Mouse (Mus musculus) liver, embryonic 15.5 days (tissue): ENCODE measurements around the gene Robo2. TPM values are rescaled to one million over a fixed set of nuclear protein-coding genes. Genes with fewer than 3 reads are reported as not detected.

Experiments
- ATAC-seq: fragments of 200-750 bp; cut with Nextera tagmentation; 2 replicates; pipeline ENCODE4 v1.8.0; 2017; ENCODE audit warnings: moderate number of reproducible peaks, mild to moderate bottlenecking, moderate library complexity; ENCODE audit not compliant: insufficient read depth
- H3K27ac ChIP-seq: fragments of 300-500 bp; sonication (generic); replicated peaks from 2 replicates; pipeline ENCODE4 v1.5.1; 2015; ENCODE audit warnings: mild to moderate bottlenecking, inconsistent platforms
- H3K27me3 ChIP-seq: fragments of 300-500 bp; sonication (generic); 2 replicates; pipeline ENCODE4 v1.6.1; 2015; ENCODE audit warnings: mild to moderate bottlenecking, inconsistent platforms
- H3K36me3 ChIP-seq: fragments of 300-500 bp; sonication (generic); replicated peaks from 2 replicates; pipeline ENCODE4 v1.6.1; 2015; ENCODE audit warnings: moderate library complexity, mild to moderate bottlenecking, inconsistent platforms
- H3K4me1 ChIP-seq: fragments of 300-500 bp; sonication (generic); replicated peaks from 2 replicates; pipeline ENCODE4 v1.6.1; 2015; ENCODE audit warnings: inconsistent platforms
- H3K4me2 ChIP-seq: fragments of 300-500 bp; sonication (generic); 2 replicates; pipeline ENCODE4 v1.6.1; 2015; ENCODE audit warnings: moderate library complexity, mild to moderate bottlenecking, inconsistent platforms
- H3K4me3 ChIP-seq: fragments of 300-500 bp; sonication (generic); replicated peaks from 2 replicates; pipeline ENCODE4 v1.5.1; 2015; ENCODE audit warnings: mild to moderate bottlenecking, inconsistent platforms
- H3K9ac ChIP-seq: fragments of 300-500 bp; sonication (generic); 2 replicates; pipeline ENCODE4 v1.6.1; 2015; ENCODE audit warnings: moderate library complexity, mild to moderate bottlenecking, inconsistent platforms
- H3K9me3 ChIP-seq: fragments of 300-500 bp; sonication (generic); replicated peaks from 2 replicates; pipeline ENCODE4 v1.6.1; 2016; ENCODE audit warnings: inconsistent platforms
- WGBS: fragments of 180-500 bp; shearing (Covaris S2); methylation state at CpG from one replicate; pipeline ENCODE4 v1.1.7; 2015; ENCODE audit warnings: mixed read lengths; ENCODE audit not compliant: insufficient replicate concordance; 5-methylcytosine and 5-hydroxymethylcytosine counted together
- polyA plus RNA-seq: library from polyadenylated mRNA; unstranded; fragments of >200 nt; fragmentation: Nextera tagmentation; extraction: Ambion mirVana; gene quantifications from 2 replicates; pipeline ENCODE4 v1.2.1, GENCODE M21; 2015

The Robo2 gene
- polyA plus RNA-seq, 1 experiment from 2014 or later: 2.8 TPM

DNA sequence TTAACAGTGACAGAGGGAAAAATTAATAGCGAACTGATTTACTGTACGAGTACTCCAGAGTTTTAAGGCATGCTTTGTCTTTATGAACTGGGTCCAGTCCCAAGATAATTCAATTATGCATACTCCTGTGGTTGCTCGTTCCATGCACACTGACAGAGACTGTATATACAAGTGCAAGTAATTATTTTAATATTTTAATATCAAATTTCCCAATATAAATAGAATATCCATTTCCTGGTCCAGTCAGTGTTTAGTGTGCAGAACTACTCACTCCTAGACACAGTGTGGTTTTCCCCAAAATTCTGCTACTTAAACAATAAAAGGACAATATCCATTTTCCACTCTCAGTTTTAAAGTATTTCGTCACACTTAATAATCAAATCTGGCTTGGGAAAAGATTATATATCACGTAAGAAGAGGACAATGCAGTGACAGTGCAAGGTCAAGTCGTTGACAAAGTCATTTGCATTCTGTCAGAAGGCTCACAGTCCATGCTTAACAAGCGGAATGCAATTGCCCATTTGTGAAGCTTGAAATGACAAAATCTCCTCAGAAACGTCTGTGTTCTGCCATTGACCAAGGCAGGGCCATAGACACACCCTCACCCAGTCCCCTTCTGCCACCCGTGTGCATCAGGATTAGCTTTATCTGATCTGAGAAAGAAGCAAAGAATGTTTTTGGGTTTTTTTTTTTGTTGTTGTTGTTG lies 89.8 kb downstream of the Robo2 start:
- no peak overlapping the region for H3K9ac ChIP-seq
- H3K36me3 ChIP-seq: no peaks in the 10 kb centered on the region
- ATAC-seq: no peak
- no peaks in the 10 kb centered on the region for H3K27me3 ChIP-seq
- no peaks in the 10 kb centered on the region for H3K4me1 ChIP-seq
- H3K4me3 ChIP-seq: no peak overlapping the region
- H3K4me2 ChIP-seq: no peak overlapping the region
- H3K9me3 ChIP-seq: no peaks in the 10 kb centered on the region
- 53% methylated on average over 9 of the region's 9 CpGs for WGBS
- no peak overlapping the region for H3K27ac ChIP-seq

DNA sequence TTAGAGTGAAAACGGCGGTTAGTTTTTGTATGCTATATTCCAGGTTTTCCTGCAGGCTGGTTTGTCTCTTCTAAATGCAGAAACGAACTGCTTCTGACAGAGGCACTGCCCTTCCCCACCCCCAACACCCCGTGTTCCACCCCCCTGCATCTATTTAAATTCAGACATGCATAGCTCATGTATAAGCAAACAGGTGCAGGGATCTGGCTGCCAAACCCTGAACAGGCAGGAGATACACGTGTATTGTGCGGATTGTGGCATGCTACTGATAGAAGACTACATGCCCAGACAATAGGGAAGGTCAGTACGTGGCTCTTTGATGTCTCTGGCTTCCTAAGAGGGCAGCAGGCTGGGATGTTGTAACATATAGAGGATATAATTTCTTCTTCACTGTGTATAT lies 95.5 kb downstream of the Robo2 start:
- H3K9me3 ChIP-seq: no peaks in the 10 kb centered on the region
- no peak overlapping the region for H3K27ac ChIP-seq
- no peak overlapping the region for H3K4me2 ChIP-seq
- H3K4me1 ChIP-seq: no peaks in the 10 kb centered on the region
- no peak overlapping the region for H3K9ac ChIP-seq
- WGBS: 47% methylated on average over 7 of the region's 7 CpGs
- H3K36me3 ChIP-seq: no peaks in the 10 kb centered on the region
- no peak overlapping the region for H3K4me3 ChIP-seq
- ATAC-seq: no peak
- no peaks in the 10 kb centered on the region for H3K27me3 ChIP-seq

- WGBS: 50% methylated on average over 4 of the region's 4 CpGs
These were observed 98.4 kb downstream of the Robo2 start for GRCm38 (mm10) chr16:74313222-74313621.

DNA sequence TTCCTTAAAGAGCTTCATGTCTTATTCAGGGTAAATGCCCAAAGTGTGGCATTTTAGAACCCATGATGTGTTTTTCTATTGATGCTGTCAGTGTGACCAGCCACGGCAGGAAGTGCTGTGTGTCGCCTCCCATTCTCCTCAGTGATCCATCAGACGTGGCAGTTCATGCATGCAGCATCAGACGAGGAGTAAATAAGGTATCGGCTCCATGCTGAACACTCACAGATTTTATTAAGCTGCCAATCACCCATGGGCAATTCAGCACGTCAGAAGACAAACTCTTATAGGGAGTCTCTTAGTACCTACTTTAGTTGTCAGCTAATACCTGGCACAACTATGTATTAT lies 104.1 kb downstream of the Robo2 start:
- Histone ChIP-seq H3K4me2 (no peak overlapping the region), H3K27me3 (no peaks in the 10 kb centered on the region), H3K27ac (no peak overlapping the region), H3K4me1 (no peaks in the 10 kb centered on the region), H3K9ac (no peak overlapping the region), H3K9me3 (no peaks in the 10 kb centered on the region), H3K36me3 (no peaks in the 10 kb centered on the region), H3K4me3 (no peak overlapping the region)
- no peak for ATAC-seq
- WGBS: 44% methylated on average over 6 of the region's 6 CpGs

More at GRCm38 (mm10) chr16:74313222-74313621, 98.4 kb downstream of the Robo2 start:
- no peaks in the 10 kb centered on the region for H3K9me3 ChIP-seq
- H3K27me3 ChIP-seq: no peaks in the 10 kb centered on the region
- no peak overlapping the region for H3K4me2 ChIP-seq
- ATAC-seq: no peak
- H3K36me3 ChIP-seq: no peaks in the 10 kb centered on the region
- no peak overlapping the region for H3K9ac ChIP-seq
- H3K27ac ChIP-seq: no peak overlapping the region
- no peak overlapping the region for H3K4me3 ChIP-seq
- no peaks in the 10 kb centered on the region for H3K4me1 ChIP-seq

DNA sequence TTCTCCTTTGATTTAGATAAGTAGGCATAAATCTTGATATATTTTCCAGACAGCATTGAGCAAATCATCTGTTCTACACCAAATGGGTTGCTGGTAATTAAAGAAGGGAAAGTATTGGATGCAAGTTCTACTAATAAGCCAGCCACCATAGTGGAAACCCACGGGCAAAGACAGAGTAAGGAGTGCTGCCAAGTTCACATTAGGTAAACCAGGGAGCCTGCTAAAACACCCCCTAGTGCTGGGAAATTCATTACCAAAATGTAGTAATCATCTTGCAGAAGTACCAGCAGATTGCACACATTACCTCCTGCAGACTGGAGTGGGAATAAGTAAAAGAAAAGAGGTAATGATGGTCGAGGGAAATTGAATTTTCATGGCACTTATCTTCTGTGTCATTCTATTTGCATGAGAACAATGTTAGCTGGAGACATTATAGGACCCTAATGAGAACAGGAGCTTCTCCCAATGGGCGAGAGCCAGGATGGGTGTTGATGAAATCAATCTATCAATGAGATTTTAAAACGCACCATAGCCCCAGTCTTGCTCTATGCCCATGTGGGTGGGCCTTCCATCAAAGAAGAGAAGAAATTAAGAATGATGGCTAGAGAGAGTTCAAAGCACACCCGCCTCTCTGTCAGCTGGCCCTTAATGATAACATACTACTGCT lies 104.6 kb downstream of the Robo2 start:
- 58% methylated on average over 5 of the region's 5 CpGs for WGBS

DNA sequence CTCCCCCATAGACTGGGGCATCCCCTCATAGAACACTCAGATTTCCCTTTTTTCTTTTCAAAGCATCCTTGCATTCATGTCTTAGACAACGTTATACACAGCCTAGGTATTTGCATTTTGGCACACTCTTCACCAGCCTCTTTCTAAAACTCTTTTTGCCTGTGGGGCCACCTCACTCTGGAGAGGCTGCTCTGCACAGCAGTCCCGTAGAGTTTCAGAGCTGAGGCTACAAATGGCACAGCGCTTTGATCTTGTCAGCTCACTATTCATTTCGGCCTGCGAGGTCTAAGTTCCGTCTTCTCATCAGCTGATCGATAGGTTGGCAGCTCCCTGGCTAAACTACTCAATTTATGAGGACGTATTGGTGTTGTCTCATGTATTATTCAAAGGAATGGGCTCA lies 123.7 kb downstream of the Robo2 start:
- no peaks in the 10 kb centered on the region for H3K36me3 ChIP-seq
- WGBS: 76% methylated on average over 8 of the region's 8 CpGs
- H3K4me3 ChIP-seq: no peak overlapping the region
- H3K9ac ChIP-seq: no peak overlapping the region
- H3K4me2 ChIP-seq: no peak overlapping the region
- no peak for ATAC-seq
- no peaks in the 10 kb centered on the region for H3K27me3 ChIP-seq
- no peaks in the 10 kb centered on the region for H3K9me3 ChIP-seq
- no peak overlapping the region for H3K27ac ChIP-seq
- no peaks in the 10 kb centered on the region for H3K4me1 ChIP-seq

More for the DNA sequence above, 104.6 kb downstream of the Robo2 start:
- Histone ChIP-seq H3K4me1 (no peaks in the 10 kb centered on the region), H3K36me3 (no peaks in the 10 kb centered on the region), H3K4me3 (no peak overlapping the region), H3K27me3 (no peaks in the 10 kb centered on the region), H3K4me2 (no peak overlapping the region), H3K27ac (no peak overlapping the region), H3K9ac (no peak overlapping the region), H3K9me3 (no peaks in the 10 kb centered on the region)
- no peak for ATAC-seq

GRCm38 (mm10) chr16:74282549-74282948 lies 129.1 kb downstream of the Robo2 start:
- Histone ChIP-seq H3K9me3 (no peaks in the 10 kb centered on the region), H3K4me3 (no peak overlapping the region), H3K4me1 (no peaks in the 10 kb centered on the region), H3K27ac (no peak overlapping the region), H3K9ac (no peak overlapping the region), H3K27me3 (no peaks in the 10 kb centered on the region), H3K4me2 (no peak overlapping the region), H3K36me3 (no peaks in the 10 kb centered on the region)
- no peak for ATAC-seq
- 58% methylated on average over 6 of the region's 6 CpGs for WGBS

DNA sequence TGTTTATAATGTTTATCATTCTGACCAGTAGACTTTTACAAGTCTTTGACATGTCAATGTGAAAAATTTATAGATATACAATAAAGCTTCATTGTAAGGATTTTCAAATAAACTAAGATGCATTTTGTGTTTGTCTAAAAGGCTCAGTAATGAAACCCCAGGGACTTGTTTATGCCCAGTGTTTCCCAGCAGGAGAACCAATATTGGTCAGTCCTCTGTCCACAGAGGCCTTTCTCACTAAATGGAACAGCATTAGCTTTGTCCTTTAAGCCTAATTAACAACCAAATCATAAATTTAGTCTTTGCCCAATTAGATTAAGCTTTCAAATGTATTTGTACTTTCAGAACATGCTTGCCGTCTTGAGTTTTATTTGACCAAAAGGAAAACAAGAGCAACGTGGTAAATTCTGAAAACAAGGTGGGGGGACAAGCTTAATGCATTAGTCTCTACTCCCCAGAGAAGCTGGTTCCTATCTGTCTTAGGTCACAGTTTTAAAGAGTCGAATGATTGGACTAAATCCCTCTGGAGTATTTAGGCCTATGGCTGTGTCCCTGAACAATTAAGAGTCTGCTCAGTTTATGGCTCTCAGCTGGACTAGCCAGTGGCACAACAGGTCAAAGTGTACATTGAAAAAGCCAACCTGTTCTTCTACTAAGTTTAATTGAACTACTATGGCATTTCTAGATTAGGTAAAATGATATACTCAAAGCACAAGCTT lies 134.6 kb downstream of the Robo2 start:
- Histone ChIP-seq H3K9me3 (no peaks in the 10 kb centered on the region), H3K27ac (no peak overlapping the region), H3K4me1 (no peaks in the 10 kb centered on the region), H3K36me3 (no peaks in the 10 kb centered on the region), H3K27me3 (no peaks in the 10 kb centered on the region), H3K4me3 (no peak overlapping the region), H3K9ac (no peak overlapping the region), H3K4me2 (no peak overlapping the region)
- no peak for ATAC-seq
- WGBS: 46% methylated on average over 3 of the region's 3 CpGs

GRCm38 (mm10) chr16:74274596-74274995 lies 137.0 kb downstream of the Robo2 start:
- H3K9ac ChIP-seq: no peak overlapping the region
- no peak for ATAC-seq
- no peaks in the 10 kb centered on the region for H3K36me3 ChIP-seq
- H3K9me3 ChIP-seq: no peaks in the 10 kb centered on the region
- 78% methylated on average over 1 of the region's 1 CpGs for WGBS
- H3K27me3 ChIP-seq: no peaks in the 10 kb centered on the region
- H3K4me3 ChIP-seq: no peak overlapping the region
- no peaks in the 10 kb centered on the region for H3K4me1 ChIP-seq
- H3K4me2 ChIP-seq: no peak overlapping the region
- no peak overlapping the region for H3K27ac ChIP-seq

DNA sequence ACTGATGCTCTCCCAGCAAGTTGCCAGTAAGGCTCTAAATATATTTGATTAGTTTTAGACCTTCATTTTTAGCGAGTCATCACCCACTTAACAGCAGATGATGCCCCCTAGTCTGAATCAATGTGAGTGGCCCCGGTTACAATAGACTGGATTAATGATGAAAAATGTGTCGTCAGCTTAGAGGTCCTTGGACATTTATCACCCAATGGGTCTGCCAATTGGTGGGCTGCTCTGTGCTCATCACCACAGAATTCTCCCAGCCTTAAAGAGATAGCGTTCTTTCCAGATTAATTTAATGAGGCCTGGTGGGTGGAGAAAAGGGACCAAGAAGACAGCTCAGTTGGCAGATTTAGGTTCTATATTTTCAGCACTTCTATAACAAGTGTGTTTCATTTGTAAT lies 138.6 kb downstream of the Robo2 start:
- no peaks in the 10 kb centered on the region for H3K4me1 ChIP-seq
- no peaks in the 10 kb centered on the region for H3K36me3 ChIP-seq
- no peak for ATAC-seq
- no peak overlapping the region for H3K4me2 ChIP-seq
- H3K27me3 ChIP-seq: no peaks in the 10 kb centered on the region
- H3K9ac ChIP-seq: no peak overlapping the region
- no peak overlapping the region for H3K27ac ChIP-seq
- WGBS: 58% methylated on average over 4 of the region's 4 CpGs
- H3K4me3 ChIP-seq: no peak overlapping the region
- H3K9me3 ChIP-seq: no peaks in the 10 kb centered on the region

- H3K9me3 ChIP-seq: no peaks in the 10 kb centered on the region
- WGBS: 60% methylated on average over 2 of the region's 2 CpGs
- no peak for ATAC-seq
- no peak overlapping the region for H3K4me3 ChIP-seq
- H3K27ac ChIP-seq: no peak overlapping the region
- H3K36me3 ChIP-seq: no peaks in the 10 kb centered on the region
- H3K9ac ChIP-seq: no peak overlapping the region
- no peaks in the 10 kb centered on the region for H3K4me1 ChIP-seq
- H3K27me3 ChIP-seq: no peaks in the 10 kb centered on the region
- H3K4me2 ChIP-seq: no peak overlapping the region
These were observed 153.4 kb downstream of the Robo2 start for GRCm38 (mm10) chr16:74258241-74258640.
